Mouse (Mus musculus): Measurements from ENCODE around the gene Treml4.

DNA sequence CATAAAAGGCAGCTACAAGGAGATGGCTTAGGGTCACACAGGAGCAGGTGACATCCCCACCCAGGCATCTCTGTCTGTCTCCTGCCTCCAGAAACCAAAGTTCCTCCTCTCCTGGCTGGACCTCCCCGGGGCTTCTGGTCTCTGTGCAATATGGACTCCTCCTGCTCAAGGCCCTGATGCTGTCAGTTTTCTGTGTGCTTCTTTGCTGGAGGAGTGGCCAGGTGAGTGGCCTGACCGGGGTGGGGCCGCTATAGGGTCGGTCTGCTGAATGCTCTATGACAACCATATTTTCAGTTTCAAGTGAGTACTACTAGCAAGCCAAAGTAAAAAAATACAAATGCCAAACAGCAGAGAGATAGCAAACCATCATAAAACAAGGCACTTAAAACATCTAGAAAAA, 8.5 kb downstream of the Treml4 start:
- TF ChIP-seq POLR2A (IDR thresholded peaks at IDR 0.05; ENCODE audit: low read depth, low read length) = no peak
- no peak for TF ChIP-seq CTCF (IDR thresholded peaks at IDR 0.05; ENCODE audit: extremely low read depth, insufficient read length, insufficient replicate concordance, low read depth, low read length)
